Mouse (Mus musculus) heart, postnatal 0 days (tissue): ENCODE measurements at regions not wholly inside any gene's neighbourhood (a gene's known extent, or its start where the extent isn't known, plus 50 kb on each side); places are given as distances from the start of the nearest gene placed in this dataset.
A peak's percentile ranks its signal among the peaks of the same experiment; 100 is the strongest.

Experiments used
- CTCF ChIP-seq: IDR thresholded peaks from 2 replicates; pipeline ENCODE4 v1.5.1; 2016; ENCODE audit warnings: antibody characterized with exemption, control low read depth, low read depth
- EP300 ChIP-seq: IDR thresholded peaks from 2 replicates; pipeline ENCODE4 v1.6.1; 2016; ENCODE audit warnings: antibody characterized with exemption, low read depth

GRCm38 (mm10) chr3:17848181-17848580, 100.0 kb upstream of the Cypt12 start:
- TF ChIP-seq EP300 (no peak), CTCF (peak; percentile 47)
